Mouse (Mus musculus) heart, embryonic 14.5 days (tissue): Measurements from ENCODE around the gene Spns3. TPM values are rescaled to one million over a fixed set of nuclear protein-coding genes. Genes with fewer than 3 reads are reported as not detected.
A peak's percentile ranks its signal among the peaks of the same experiment; 100 is the strongest.

ENCODE experiments used
- ATAC-seq: fragments of 200-750 bp; cut with Nextera tagmentation; 2 replicates; pipeline ENCODE4 v1.8.0; 2017; ENCODE audit warnings: low read depth, moderate TSS enrichment; ENCODE audit not compliant: insufficient number of reproducible peaks, insufficient read depth, low FRiP score
- H3K27ac ChIP-seq, 2 experiments: fragments of 200-500 bp in 1 of 2; fragments of 300-500 bp in 1 of 2; sonication (generic) in 1 of 2; replicated peaks in 1 of 2; 2 replicates each; pipeline ENCODE4 v1.5.1; 2012 to 2014; ENCODE audit warnings: low read depth in 2 of 2, low read length in 2 of 2, control low read depth in 1 of 2, mild to moderate bottlenecking in 1 of 2, mixed read lengths in 1 of 2; ENCODE audit not compliant: control insufficient read depth in 1 of 2, insufficient read depth in 1 of 2
- H3K27me3 ChIP-seq: fragments of 300-500 bp; sonication (generic); 2 replicates; pipeline ENCODE4 v1.6.1; 2014; ENCODE audit warnings: mild to moderate bottlenecking, low read length, control low read depth; ENCODE audit not compliant: control insufficient read depth, insufficient read depth
- H3K36me3 ChIP-seq: fragments of 300-500 bp; sonication (generic); 2 replicates; pipeline ENCODE4 v1.6.1; 2014; ENCODE audit warnings: mild to moderate bottlenecking, control low read depth, low read length, mixed read lengths; ENCODE audit not compliant: control insufficient read depth, insufficient read depth
- H3K4me1 ChIP-seq, 2 experiments: fragments of 200-500 bp in 1 of 2; fragments of 300-500 bp in 1 of 2; sonication (generic) in 1 of 2; 2 replicates each; pipeline ENCODE4 v1.6.1; 2012 to 2014; ENCODE audit warnings: low read length in 2 of 2, control low read depth in 1 of 2, mixed read lengths in 1 of 2; ENCODE audit not compliant: control insufficient read depth in 2 of 2, insufficient read depth in 2 of 2
- H3K4me2 ChIP-seq: fragments of 300-500 bp; sonication (generic); 2 replicates; pipeline ENCODE4 v1.6.1; 2014; ENCODE audit warnings: mild to moderate bottlenecking, low read length
- H3K4me3 ChIP-seq, 2 experiments: fragments of 200-500 bp in 1 of 2; fragments of 300-500 bp in 1 of 2; sonication (generic) in 1 of 2; 2 replicates each; pipeline ENCODE4 v1.5.1; 2012 to 2014; ENCODE audit warnings: low read length in 2 of 2, mild to moderate bottlenecking in 2 of 2, control low read depth in 1 of 2, low read depth in 1 of 2, moderate library complexity in 1 of 2; ENCODE audit not compliant: control insufficient read depth in 1 of 2, insufficient read depth in 1 of 2
- H3K9ac ChIP-seq: fragments of 300-500 bp; sonication (generic); 2 replicates; pipeline ENCODE4 v1.6.1; 2014; ENCODE audit warnings: mild to moderate bottlenecking, low read length
- H3K9me3 ChIP-seq: fragments of 300-500 bp; sonication (generic); 2 replicates; pipeline ENCODE4 v1.6.1; 2016; ENCODE audit warnings: low read length, control low read depth; ENCODE audit not compliant: control insufficient read depth
- WGBS: fragments of 180-500 bp; shearing (Covaris S2); extraction: QIAGEN DNeasy Blood & Tissue Kit; methylation state at CpG from one replicate; pipeline ENCODE4 v1.1.7; 2014; 5-methylcytosine and 5-hydroxymethylcytosine counted together
- polyA plus RNA-seq: library from polyadenylated mRNA; unstranded; fragments of >200 nt; fragmentation: Nextera tagmentation; extraction: Ambion mirVana; gene quantifications from 2 replicates; pipeline ENCODE4 v1.2.1, GENCODE M21; 2014

The Spns3 gene
- 0.09 TPM in 1 of 2 replicates, not detected in the other for polyA plus RNA-seq

GRCm38 (mm10) chr11:72550134-72550988, at the start of gene Spns3:
Gene Spns3, minus strand, starts transcription at chr11:72550506.
- 18% methylated on average over 8 of the region's 8 CpGs for WGBS
- Histone ChIP-seq H3K27ac (no peak within 1 kb of the TSS), H3K4me2 (no peak within 1 kb of the TSS), H3K9me3 (no peaks in the 10 kb centered on the region), H3K4me1 (peaks cover 4 to 6% of the 10 kb centered on the region in 2 experiments; a peak in 3 of 4 replicates), H3K27me3 (no peaks in the 10 kb centered on the region), H3K4me3 (no peak within 1 kb of the TSS), H3K9ac (no peak within 1 kb of the TSS), H3K36me3 (no peaks in the 10 kb centered on the region)
- peak; percentile 39; the same call in 1 of the 2 replicates for ATAC-seq

DNA sequence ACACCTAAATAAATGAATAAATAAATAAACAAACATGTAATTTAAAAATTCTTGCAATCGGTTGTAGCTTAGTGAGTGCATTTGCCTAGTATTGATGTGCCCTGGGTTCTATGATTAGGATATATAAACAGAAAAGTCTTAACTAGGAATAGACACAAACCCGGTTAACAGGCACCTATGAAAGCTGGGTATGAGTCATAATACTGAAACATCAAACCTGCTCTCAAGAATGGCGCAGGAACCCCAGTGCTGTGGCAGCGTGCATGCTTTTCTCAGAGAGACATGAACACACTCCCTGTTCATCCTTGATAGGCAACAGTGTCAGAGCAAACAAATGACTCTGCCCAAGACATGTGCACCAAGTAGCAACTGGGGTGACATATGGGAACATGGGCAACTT, 47.5 kb upstream of the Spns3 start:
- Histone ChIP-seq H3K4me2 (no peak overlapping the region), H3K27me3 (no peaks in the 10 kb centered on the region), H3K4me1 (no peaks in the 10 kb centered on the region), H3K27ac (no peak overlapping the region), H3K9ac (no peak overlapping the region), H3K4me3 (no peak overlapping the region), H3K36me3 (no peaks in the 10 kb centered on the region), H3K9me3 (no peaks in the 10 kb centered on the region)
- no peak for ATAC-seq
- WGBS = 88% methylated on average over 4 of the region's 4 CpGs

GRCm38 (mm10) chr11:72595010-72595737, 44.9 kb upstream of the Spns3 start:
- ATAC-seq = no peak
- H3K9me3 ChIP-seq = no peaks in the 10 kb centered on the region

DNA sequence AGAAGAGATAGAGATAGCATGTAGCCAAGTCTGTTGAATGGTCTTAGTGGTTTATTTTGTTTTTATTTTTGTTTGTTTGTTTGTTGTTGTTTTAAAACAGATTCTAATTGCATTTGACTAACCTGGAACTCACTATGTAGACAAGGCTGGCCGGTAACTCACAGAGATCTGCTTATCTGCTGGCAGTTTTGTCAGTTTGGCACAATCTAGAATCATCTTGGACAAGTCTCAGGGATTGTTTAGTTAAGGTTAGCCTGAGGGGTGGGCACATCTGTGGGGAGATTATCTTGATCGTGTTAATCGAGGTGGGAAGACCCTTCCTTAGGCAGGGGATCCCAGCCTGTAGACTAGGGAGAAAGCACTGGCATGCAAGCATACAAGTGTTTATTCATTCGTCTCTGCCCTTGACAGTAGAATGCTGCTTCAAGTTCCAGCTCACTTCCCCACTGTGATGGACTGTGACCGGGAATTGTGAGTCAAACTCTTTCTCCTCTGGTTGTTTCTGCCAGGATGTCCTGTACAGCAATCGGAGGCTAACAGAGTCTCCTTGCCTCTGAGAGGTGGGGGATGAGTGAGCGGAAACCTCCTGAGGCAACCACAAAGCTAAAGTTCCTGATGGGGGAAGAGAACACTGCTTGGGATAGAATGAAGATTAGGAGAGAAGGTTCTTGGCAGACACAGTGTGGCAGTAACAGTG, 37.4 kb upstream of the Spns3 start:
- ATAC-seq = no peak

More at GRCm38 (mm10) chr11:72595010-72595737, 44.9 kb upstream of the Spns3 start:
- WGBS = 65% methylated on average over 2 of the region's 2 CpGs
- Histone ChIP-seq H3K36me3 (no peaks in the 10 kb centered on the region), H3K27ac (no peak overlapping the region), H3K27me3 (no peaks in the 10 kb centered on the region), H3K4me1 (no peaks in the 10 kb centered on the region), H3K4me3 (no peak overlapping the region), H3K9ac (no peak overlapping the region), H3K4me2 (no peak overlapping the region)

DNA sequence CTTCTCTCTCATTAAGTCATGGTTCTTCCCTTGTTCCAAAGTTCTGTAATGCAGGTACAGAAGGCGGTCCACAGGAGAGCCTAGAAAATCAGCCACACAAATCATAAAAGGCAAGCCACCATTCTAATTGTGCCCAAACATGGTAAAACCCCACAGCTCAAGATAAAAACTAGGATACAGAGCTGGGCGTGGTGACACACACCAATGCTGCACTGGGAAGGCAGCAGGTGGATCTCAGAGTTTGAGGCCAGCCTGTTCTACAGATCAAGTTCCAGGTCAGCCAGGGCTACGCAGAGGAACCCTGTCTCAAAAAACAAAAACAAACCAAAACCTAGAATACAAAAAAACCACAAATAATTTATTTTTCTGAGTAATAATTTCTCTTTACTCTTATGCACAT, 36.3 kb upstream of the Spns3 start:
- WGBS = 81% methylated on average over 3 of the region's 3 CpGs
- Histone ChIP-seq H3K27me3 (no peaks in the 10 kb centered on the region), H3K9ac (no peak overlapping the region)

More for the DNA sequence above, 37.4 kb upstream of the Spns3 start:
- Histone ChIP-seq H3K27ac (no peak overlapping the region), H3K36me3 (no peaks in the 10 kb centered on the region), H3K9me3 (no peaks in the 10 kb centered on the region), H3K27me3 (no peaks in the 10 kb centered on the region), H3K4me1 (no peaks in the 10 kb centered on the region), H3K9ac (no peak overlapping the region), H3K4me3 (no peak overlapping the region), H3K4me2 (no peak overlapping the region)
- 36% methylated on average over 7 of the region's 7 CpGs for whole genome bisulfite sequencing

DNA sequence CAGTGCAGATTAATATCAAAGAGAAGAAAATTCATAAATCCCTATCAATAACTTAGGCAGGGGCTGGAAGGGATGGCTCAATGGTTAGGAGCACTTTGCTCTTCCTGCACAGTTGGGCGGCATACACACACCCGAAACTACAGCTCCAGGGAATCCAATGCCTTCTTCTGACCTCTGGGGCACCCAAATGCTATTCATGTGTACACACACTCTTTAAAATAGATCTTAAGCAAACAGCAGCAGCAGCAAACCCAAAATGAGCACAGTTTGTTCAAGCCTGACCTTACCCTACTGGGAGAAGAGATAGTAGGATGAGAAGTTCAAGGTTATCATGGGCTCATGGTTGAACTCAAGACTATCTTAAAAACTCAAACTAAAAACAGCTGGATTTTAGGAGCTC, 32.8 kb upstream of the Spns3 start:
- Histone ChIP-seq H3K4me3 (no peak overlapping the region), H3K9ac (no peak overlapping the region), H3K27me3 (peaks cover 2% of the 10 kb centered on the region; the same call in 1 of the 2 replicates), H3K9me3 (no peaks in the 10 kb centered on the region), H3K36me3 (no peaks in the 10 kb centered on the region), H3K4me1 (no peaks in the 10 kb centered on the region), H3K4me2 (no peak overlapping the region), H3K27ac (no peak overlapping the region)
- 87% methylated on average over 2 of the region's 2 CpGs for WGBS
- no peak for ATAC-seq

More for the DNA sequence above, 36.3 kb upstream of the Spns3 start:
- Histone ChIP-seq H3K9me3 (no peaks in the 10 kb centered on the region), H3K4me3 (no peak overlapping the region), H3K36me3 (no peaks in the 10 kb centered on the region), H3K4me2 (no peak overlapping the region), H3K27ac (no peak overlapping the region), H3K4me1 (no peaks in the 10 kb centered on the region)
- no peak for ATAC-seq

- H3K9me3 ChIP-seq = no peaks in the 10 kb centered on the region
- H3K4me2 ChIP-seq = no peak overlapping the region
- no peaks in the 10 kb centered on the region for H3K4me1 ChIP-seq
- H3K9ac ChIP-seq = no peak overlapping the region
- no peak overlapping the region for H3K4me3 ChIP-seq
- H3K27ac ChIP-seq = no peak overlapping the region
- H3K36me3 ChIP-seq = no peaks in the 10 kb centered on the region
- 84% methylated on average over 3 of the region's 3 CpGs for WGBS
- no peak for ATAC-seq
- peaks cover 8% of the 10 kb centered on the region; the same call in 1 of the 2 replicates for H3K27me3 ChIP-seq
Observed at GRCm38 (mm10) chr11:72582448-72582705, 32.1 kb upstream of the Spns3 start.
